Mouse (Mus musculus): ENCODE measurements around the gene Tmem63a. TPM values are rescaled to one million over a fixed set of nuclear protein-coding genes. Genes with fewer than 3 reads are reported as not detected.

The Tmem63a gene
- polyA plus RNA-seq, 2 experiments: 18.2 to 47.9 TPM

- H3K9me3 ChIP-seq (ENCODE audit: control insufficient read depth, low read length): no peaks in the 10 kb centered on the region
- H3K4me1 ChIP-seq (ENCODE audit: control insufficient read depth, insufficient read depth, low read length): peaks cover 44% of the 10 kb centered on the region
- H3K27ac ChIP-seq (replicated peaks; ENCODE audit: low read depth, low read length): peak overlapping the region; percentile 90
- H3K27me3 ChIP-seq (ENCODE audit: control insufficient read depth, insufficient read depth, low read length): no peaks in the 10 kb centered on the region
- peaks cover 28% of the 10 kb centered on the region for H3K36me3 ChIP-seq (ENCODE audit: control insufficient read depth, insufficient read depth, low read length)
- H3K4me3 ChIP-seq (replicated peaks; ENCODE audit: low read length): no peak overlapping the region
- no peak for ATAC-seq (ENCODE audit: low FRiP score, low read depth)
- 58% methylated on average over 4 of the region's 4 CpGs for WGBS
- no peak for DNase-seq (ENCODE audit: low spot score)
- H3K4me2 ChIP-seq (replicated peaks; ENCODE audit: low read depth, low read length, severe bottlenecking): peak overlapping the region; percentile 43
- no peak overlapping the region for H3K9ac ChIP-seq (ENCODE audit: low read depth, low read length, severe bottlenecking)
- TF ChIP-seq POLR2A (IDR thresholded peaks at IDR 0.05; ENCODE audit: borderline replicate concordance, extremely low read depth, insufficient read depth, insufficient read length): no peak
Measured at GRCm38 (mm10) chr1:180944553-180944952, 2.4 kb downstream of the Tmem63a start.

GRCm38 (mm10) chr1:180945001-180945980 is 3.1 kb downstream of the Tmem63a start:
- H3K9ac ChIP-seq (ENCODE audit: low read depth, low read length, severe bottlenecking): peak overlapping the region; percentile 21

GRCm38 (mm10) chr1:180946448-180946847 is 4.3 kb downstream of the Tmem63a start:
- Histone ChIP-seq H3K4me1 (ENCODE audit: control insufficient read depth, insufficient read depth, low read length) (peaks cover 40% of the 10 kb centered on the region), H3K9ac (ENCODE audit: low read depth, low read length, severe bottlenecking) (no peak overlapping the region), H3K27ac (replicated peaks; ENCODE audit: low read depth, low read length) (peak overlapping the region; percentile 90), H3K4me2 (replicated peaks; ENCODE audit: low read depth, low read length, severe bottlenecking) (peak overlapping the region; percentile 43), H3K4me3 (replicated peaks; ENCODE audit: low read length) (no peak overlapping the region), H3K9me3 (ENCODE audit: control insufficient read depth, low read length) (no peaks in the 10 kb centered on the region), H3K36me3 (ENCODE audit: control insufficient read depth, insufficient read depth, low read length) (peaks cover 38% of the 10 kb centered on the region), H3K27me3 (ENCODE audit: control insufficient read depth, insufficient read depth, low read length) (no peaks in the 10 kb centered on the region)
- no peak for ATAC-seq (ENCODE audit: low FRiP score, low read depth)
- DNase-seq (ENCODE audit: low spot score): no peak
- WGBS: 78% methylated on average over 6 of the region's 6 CpGs
- no peak for TF ChIP-seq POLR2A (IDR thresholded peaks at IDR 0.05; ENCODE audit: borderline replicate concordance, extremely low read depth, insufficient read depth, insufficient read length)

More at GRCm38 (mm10) chr1:180945001-180945980, 3.1 kb downstream of the Tmem63a start:
- WGBS: 16% methylated on average over 20 of the region's 20 CpGs
- Histone ChIP-seq H3K4me3 (replicated peaks; ENCODE audit: low read length) (peak overlapping the region; percentile 17), H3K4me2 (replicated peaks; ENCODE audit: low read depth, low read length, severe bottlenecking) (peak overlapping the region; percentile 43), H3K9me3 (ENCODE audit: control insufficient read depth, low read length) (no peaks in the 10 kb centered on the region), H3K27ac (replicated peaks; ENCODE audit: low read depth, low read length) (peak overlapping the region; percentile 90), H3K27me3 (ENCODE audit: control insufficient read depth, insufficient read depth, low read length) (no peaks in the 10 kb centered on the region), H3K36me3 (ENCODE audit: control insufficient read depth, insufficient read depth, low read length) (peaks cover 35% of the 10 kb centered on the region), H3K4me1 (ENCODE audit: control insufficient read depth, insufficient read depth, low read length) (peaks cover 44% of the 10 kb centered on the region)
- peak; percentile 90 for ATAC-seq (ENCODE audit: low FRiP score, low read depth)
- TF ChIP-seq POLR2A (IDR thresholded peaks at IDR 0.05; ENCODE audit: borderline replicate concordance, extremely low read depth, insufficient read depth, insufficient read length): no peak
- peak; percentile 94 for DNase-seq (ENCODE audit: low spot score)

GRCm38 (mm10) chr1:180952085-180952746 is 10.1 kb downstream of the Tmem63a start:
- no peak overlapping the region for H3K9ac ChIP-seq (ENCODE audit: low read depth, low read length, severe bottlenecking)
- no peak for ATAC-seq (ENCODE audit: low FRiP score, low read depth)
- no peak for DNase-seq (ENCODE audit: low spot score)
- no peak overlapping the region for H3K27ac ChIP-seq (replicated peaks; ENCODE audit: low read depth, low read length)
- no peak overlapping the region for H3K4me3 ChIP-seq (replicated peaks; ENCODE audit: low read length)
- H3K4me1 ChIP-seq (ENCODE audit: control insufficient read depth, insufficient read depth, low read length): no peaks in the 10 kb centered on the region
- no peaks in the 10 kb centered on the region for H3K9me3 ChIP-seq (ENCODE audit: control insufficient read depth, low read length)
- 75% methylated on average over 6 of the region's 6 CpGs for WGBS
- no peak overlapping the region for H3K4me2 ChIP-seq (replicated peaks; ENCODE audit: low read depth, low read length, severe bottlenecking)
- H3K27me3 ChIP-seq (ENCODE audit: control insufficient read depth, insufficient read depth, low read length): no peaks in the 10 kb centered on the region
- no peak for TF ChIP-seq POLR2A (IDR thresholded peaks at IDR 0.05; ENCODE audit: borderline replicate concordance, extremely low read depth, insufficient read depth, insufficient read length)
- H3K36me3 ChIP-seq (ENCODE audit: control insufficient read depth, insufficient read depth, low read length): peaks cover 75% of the 10 kb centered on the region

- Histone ChIP-seq H3K27me3 (ENCODE audit: control insufficient read depth, insufficient read depth, low read length) (no peaks in the 10 kb centered on the region), H3K9me3 (ENCODE audit: control insufficient read depth, low read length) (no peaks in the 10 kb centered on the region), H3K27ac (replicated peaks; ENCODE audit: low read depth, low read length) (no peak overlapping the region), H3K9ac (ENCODE audit: low read depth, low read length, severe bottlenecking) (no peak overlapping the region), H3K4me2 (replicated peaks; ENCODE audit: low read depth, low read length, severe bottlenecking) (no peak overlapping the region), H3K4me1 (ENCODE audit: control insufficient read depth, insufficient read depth, low read length) (no peaks in the 10 kb centered on the region), H3K36me3 (ENCODE audit: control insufficient read depth, insufficient read depth, low read length) (peaks cover 75% of the 10 kb centered on the region), H3K4me3 (replicated peaks; ENCODE audit: low read length) (no peak overlapping the region)
- ATAC-seq (ENCODE audit: low FRiP score, low read depth) (no peak), DNase-seq (ENCODE audit: low spot score) (no peak)
- WGBS: 96% methylated on average over 5 of the region's 5 CpGs
- no peak for TF ChIP-seq POLR2A (IDR thresholded peaks at IDR 0.05; ENCODE audit: borderline replicate concordance, extremely low read depth, insufficient read depth, insufficient read length)
Measured at GRCm38 (mm10) chr1:180952808-180953207, 10.7 kb downstream of the Tmem63a start.

Measured in limb, embryonic 14.5 days (tissue).